Mouse (Mus musculus): ENCODE results near the gene Apbb2. TPM values are rescaled to one million over a fixed set of nuclear protein-coding genes. Genes with fewer than 3 reads are reported as not detected.
A peak's percentile ranks its signal among the peaks of the same experiment; 100 is the strongest.

The Apbb2 gene
- total RNA-seq, 2 experiments from 2014 or later: 60.1 to 70.5 TPM

- intact Hi-C loops (cut with DNase I): loop anchor here (5.0 kb wide), 1 partner anchor 89 kb away; the partner anchor contains the start of gene Apbb2
- TF ChIP-seq CTCF (IDR thresholded peaks at IDR 0.05): no peak
- H3K4me3 ChIP-seq: no peak overlapping the region
- DNase-seq (ENCODE audit: extremely low spot score in 1 of 2, low spot score in 2 of 2): no peak
- no peak overlapping the region for H3K27ac ChIP-seq
These were observed 90.0 kb downstream of the Apbb2 start for GRCm38 (mm10) chr5:66528567-66528966.

GRCm38 (mm10) chr5:66527090-66527489 lies 91.5 kb downstream of the Apbb2 start:
- intact Hi-C loops (cut with DNase I): loop anchor here (5.0 kb wide), 1 partner anchor 90 kb away; the partner anchor contains the start of gene Apbb2
- TF ChIP-seq CTCF (IDR thresholded peaks at IDR 0.05): no peak
- Histone ChIP-seq H3K4me3 (no peak overlapping the region), H3K27ac (no peak overlapping the region)
- DNase-seq (ENCODE audit: extremely low spot score in 1 of 2, low spot score in 2 of 2): no peak

GRCm38 (mm10) chr5:66525002-66525401 lies 93.6 kb downstream of the Apbb2 start:
- Histone ChIP-seq H3K4me3 (no peak overlapping the region), H3K27ac (no peak overlapping the region; the same call in 1 of the 2 replicates)
- intact Hi-C loops (cut with DNase I): loop anchor here (5.0 kb wide), 1 partner anchor 92 kb away; the partner anchor contains the start of gene Apbb2
- no peak for DNase-seq (ENCODE audit: extremely low spot score in 1 of 2, low spot score in 2 of 2)
- no peak for TF ChIP-seq CTCF (IDR thresholded peaks at IDR 0.05)

GRCm38 (mm10) chr5:66523681-66524503 lies 94.7 kb downstream of the Apbb2 start:
- no peak; the same call in none of the 2 replicates for TF ChIP-seq CTCF (IDR thresholded peaks at IDR 0.05)
- no peak for DNase-seq (ENCODE audit: extremely low spot score in 1 of 2, low spot score in 2 of 2)
- intact Hi-C loops (cut with DNase I): no loop called here
- H3K4me3 ChIP-seq: peak overlapping the region; percentile 13; the same call in 1 of the 2 replicates
- peak overlapping the region; percentile 44; the same call in 1 of the 2 replicates for H3K27ac ChIP-seq

- TF ChIP-seq CTCF (IDR thresholded peaks at IDR 0.05): no peak
- Histone ChIP-seq H3K27ac (no peak overlapping the region), H3K4me3 (no peak overlapping the region)
- intact Hi-C loops (cut with DNase I): no loop called here
- DNase-seq (ENCODE audit: extremely low spot score in 1 of 2, low spot score in 2 of 2): no peak
These were observed 97.3 kb downstream of the Apbb2 start for GRCm38 (mm10) chr5:66521250-66521649.

- no peak for DNase-seq (ENCODE audit: extremely low spot score in 1 of 2, low spot score in 2 of 2)
- H3K27ac ChIP-seq: no peak overlapping the region
- no peak for TF ChIP-seq CTCF (IDR thresholded peaks at IDR 0.05)
- intact Hi-C loops (cut with DNase I): no loop called here
- H3K4me3 ChIP-seq: no peak overlapping the region
These were observed 99.1 kb downstream of the Apbb2 start for GRCm38 (mm10) chr5:66519511-66519910.

GRCm38 (mm10) chr5:66518411-66519006 lies 100.1 kb downstream of the Apbb2 start:
- intact Hi-C loops (cut with DNase I): no loop called here
- no peak overlapping the region for H3K4me3 ChIP-seq
- H3K27ac ChIP-seq: no peak overlapping the region
- DNase-seq (ENCODE audit: extremely low spot score in 1 of 2, low spot score in 2 of 2): no peak
- TF ChIP-seq CTCF (IDR thresholded peaks at IDR 0.05): no peak; the same call in 1 of the 2 replicates

GRCm38 (mm10) chr5:66517503-66517902 lies 101.1 kb downstream of the Apbb2 start:
- no peak for TF ChIP-seq CTCF (IDR thresholded peaks at IDR 0.05)
- DNase-seq (ENCODE audit: extremely low spot score in 1 of 2, low spot score in 2 of 2): no peak
- H3K27ac ChIP-seq: no peak overlapping the region
- intact Hi-C loops (cut with DNase I): no loop called here
- H3K4me3 ChIP-seq: no peak overlapping the region

- H3K4me3 ChIP-seq: no peak overlapping the region
- H3K27ac ChIP-seq: no peak overlapping the region
- no peak for DNase-seq (ENCODE audit: extremely low spot score in 1 of 2, low spot score in 2 of 2)
- TF ChIP-seq CTCF (IDR thresholded peaks at IDR 0.05): no peak
- intact Hi-C loops (cut with DNase I): no loop called here
These were observed 102.3 kb downstream of the Apbb2 start for GRCm38 (mm10) chr5:66516311-66516710.

- intact Hi-C loops (cut with DNase I): no loop called here
- Histone ChIP-seq H3K4me3 (no peak overlapping the region), H3K27ac (no peak overlapping the region)
- TF ChIP-seq CTCF (IDR thresholded peaks at IDR 0.05): no peak
- no peak for DNase-seq (ENCODE audit: extremely low spot score in 1 of 2, low spot score in 2 of 2)
These were observed 103.3 kb downstream of the Apbb2 start for GRCm38 (mm10) chr5:66515271-66515670.

- no peak for DNase-seq (ENCODE audit: extremely low spot score in 1 of 2, low spot score in 2 of 2)
- TF ChIP-seq CTCF (IDR thresholded peaks at IDR 0.05): no peak
- intact Hi-C loops (cut with DNase I): no loop called here
- H3K27ac ChIP-seq: no peak overlapping the region
- no peak overlapping the region for H3K4me3 ChIP-seq
These were observed 103.9 kb downstream of the Apbb2 start for GRCm38 (mm10) chr5:66514659-66515058.

GRCm38 (mm10) chr5:66513412-66513811 lies 105.2 kb downstream of the Apbb2 start:
- no peak overlapping the region for H3K27ac ChIP-seq
- no peak for DNase-seq (ENCODE audit: extremely low spot score in 1 of 2, low spot score in 2 of 2)
- no peak overlapping the region for H3K4me3 ChIP-seq
- intact Hi-C loops (cut with DNase I): no loop called here
- no peak for TF ChIP-seq CTCF (IDR thresholded peaks at IDR 0.05)
